8 mouse cellular contexts compared by ENCODE assay signal in the genomic region with DNA sequence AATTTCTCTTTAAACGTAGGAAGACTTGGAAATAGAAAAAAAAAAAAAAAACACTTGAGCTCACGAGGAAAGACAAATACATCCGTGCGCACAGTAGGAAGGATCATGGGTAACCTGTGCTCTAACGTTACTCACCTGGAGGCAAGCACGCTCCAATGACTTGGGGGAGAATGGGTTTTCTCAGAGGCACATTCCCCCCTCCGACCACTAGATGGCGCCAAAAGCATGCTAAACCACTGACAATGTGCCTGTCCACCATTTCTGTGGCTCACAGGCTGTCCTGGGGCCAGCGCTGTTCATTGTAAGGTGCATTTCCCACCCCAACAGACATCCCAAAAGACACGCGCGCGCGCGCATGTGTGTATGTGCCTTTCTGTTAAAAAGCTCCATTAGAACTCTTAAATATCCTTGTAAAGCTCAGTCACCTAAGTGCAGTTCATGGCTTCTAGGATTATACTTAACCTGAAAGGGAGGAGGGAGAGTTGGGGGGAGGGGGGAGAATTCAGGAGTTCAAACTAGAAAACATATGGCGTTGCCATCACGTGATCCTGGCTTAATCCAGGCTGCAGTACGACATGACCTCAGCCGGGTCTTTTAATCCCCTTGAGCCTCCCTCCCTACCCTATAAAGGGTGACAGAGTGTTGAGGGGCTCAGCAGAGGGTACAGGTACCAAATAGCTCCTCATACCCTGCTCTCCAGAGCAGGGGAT.
DNase-seq lines count a peak whose midpoint lies in the region; ATAC-seq and TF ChIP-seq lines count a peak whose summit lies in the region.

No protein-coding gene starts in this region.

- H3K27me3 ChIP-seq in heart, embryonic 13.5 days (replicated peaks): peaks cover 15% of the 10 kb centered on the region
- H3K27me3 ChIP-seq in liver, embryonic 11.5 days (replicated peaks; ENCODE audit: control insufficient read depth, insufficient read depth, low read length): no peaks in the 10 kb centered on the region; the same call in 1 of the 2 replicates
- no peaks in the 10 kb centered on the region for H3K27me3 ChIP-seq in neural tube, embryonic 11.5 days (ENCODE audit: control insufficient read depth, insufficient read depth, low read length)
- H3K27me3 ChIP-seq in stomach, embryonic 16.5 days (ENCODE audit: control insufficient read depth, insufficient read depth, low read length): no peaks in the 10 kb centered on the region

- H3K27ac ChIP-seq in heart, embryonic 13.5 days (replicated peaks): no peak overlapping the region
- H3K27ac ChIP-seq in liver, embryonic 11.5 days (ENCODE audit: low read depth, low read length): no peak overlapping the region
- no peak overlapping the region for H3K27ac ChIP-seq in neural tube, embryonic 11.5 days (ENCODE audit: low read depth, low read length)
- no peak overlapping the region for H3K27ac ChIP-seq in stomach, embryonic 16.5 days (ENCODE audit: low read length)

- H3K4me1 ChIP-seq in heart, embryonic 13.5 days: 0 out of 2 replicates have a peak, but pooled peaks cover 5% of the 10 kb centered on the region
- H3K4me1 ChIP-seq in liver, embryonic 11.5 days (replicated peaks; ENCODE audit: control insufficient read depth, insufficient read depth, low read length): no peaks in the 10 kb centered on the region
- H3K4me1 ChIP-seq in neural tube, embryonic 11.5 days (ENCODE audit: control insufficient read depth, insufficient read depth, low read length): no peaks in the 10 kb centered on the region
- peaks cover 4% of the 10 kb centered on the region; the same call in 1 of the 2 replicates for H3K4me1 ChIP-seq in stomach, embryonic 16.5 days (ENCODE audit: control insufficient read depth, insufficient read depth, low read length)

- TF ChIP-seq CTCF in brain, embryonic 14.5 days (IDR thresholded peaks at IDR 0.05; ENCODE audit: borderline replicate concordance, extremely low read depth, insufficient read depth, insufficient read length): peak; percentile 98

- no peak for TF ChIP-seq POLR2A in brain, embryonic 14.5 days (IDR thresholded peaks at IDR 0.05; ENCODE audit: borderline replicate concordance, extremely low read depth, insufficient read depth, insufficient read length, poor library complexity, severe bottlenecking)

- peak overlapping the region; percentile 47 for H3K4me2 ChIP-seq in heart, embryonic 13.5 days
- no peak overlapping the region for H3K4me2 ChIP-seq in liver, embryonic 11.5 days
- H3K4me2 ChIP-seq in neural tube, embryonic 11.5 days (ENCODE audit: low read depth): peak overlapping the region; percentile 25
- H3K4me2 ChIP-seq in stomach, embryonic 16.5 days (ENCODE audit: low read depth, low read length): peak overlapping the region; percentile 36; the same call in 1 of the 2 replicates

- DNase-seq in CD4-positive helper T cell, adult 2 months (ENCODE audit: low read depth, low spot score): peak; percentile 64
- peak; percentile 91 for DNase-seq in brain, embryonic 14.5 days (ENCODE audit: low read depth)
- DNase-seq in kidney, postnatal 10 days: peak; percentile 88
- peak; percentile 78 for DNase-seq in liver, embryonic 11.5 days (ENCODE audit: low spot score)
- peak; percentile 86 for DNase-seq in neural tube, embryonic 11.5 days (ENCODE audit: low spot score)

- ATAC-seq in erythroid progenitor cell, adult 5-6 weeks (replicated peaks; ENCODE audit: low FRiP score, poor library complexity, severe bottlenecking): peak; percentile 39; the same call in 1 of the 2 replicates
- ATAC-seq in heart, embryonic 13.5 days (ENCODE audit: extremely low read depth, insufficient number of reproducible peaks, low FRiP score, low TSS enrichment): no peak
- ATAC-seq in liver, embryonic 11.5 days (replicated peaks; ENCODE audit: low FRiP score): peak; percentile 34; the same call in 1 of the 2 replicates
- peak; percentile 77 for ATAC-seq in neural tube, embryonic 11.5 days (ENCODE audit: insufficient read depth, low FRiP score, low TSS enrichment)
- ATAC-seq in stomach, embryonic 16.5 days (ENCODE audit: insufficient read depth, low FRiP score): peak; percentile 75; the same call in 1 of the 2 replicates

- no peak overlapping the region for H3K9ac ChIP-seq in heart, embryonic 13.5 days
- no peak overlapping the region for H3K9ac ChIP-seq in liver, embryonic 11.5 days (ENCODE audit: low read depth, low read length)
- H3K9ac ChIP-seq in neural tube, embryonic 11.5 days (ENCODE audit: low read length): peak overlapping the region; percentile 7; the same call in 1 of the 2 replicates
- H3K9ac ChIP-seq in stomach, embryonic 16.5 days (ENCODE audit: low read length): no peak overlapping the region

- no peak overlapping the region for H3K4me3 ChIP-seq in heart, embryonic 13.5 days
- H3K4me3 ChIP-seq in liver, embryonic 11.5 days (ENCODE audit: low read depth, low read length): no peak overlapping the region
- 0 out of 2 replicates have a peak overlapping the region, but pooled peaks have one; percentile 10 for H3K4me3 ChIP-seq in neural tube, embryonic 11.5 days (ENCODE audit: low read depth, low read length)
- no peak overlapping the region for H3K4me3 ChIP-seq in stomach, embryonic 16.5 days (replicated peaks; ENCODE audit: low read length)

- 7% methylated on average over 19 of the region's 19 CpGs for WGBS in heart, embryonic 13.5 days
- WGBS in liver, embryonic 11.5 days: 8% methylated on average over 19 of the region's 19 CpGs
- WGBS in neural tube, embryonic 11.5 days: 7% methylated on average over 19 of the region's 19 CpGs
- 4% methylated on average over 19 of the region's 19 CpGs for WGBS in stomach, embryonic 16.5 days

- no peaks in the 10 kb centered on the region for H3K9me3 ChIP-seq in heart, embryonic 13.5 days
- no peaks in the 10 kb centered on the region for H3K9me3 ChIP-seq in liver, embryonic 11.5 days (ENCODE audit: control insufficient read depth, low read length)
- no peaks in the 10 kb centered on the region for H3K9me3 ChIP-seq in neural tube, embryonic 11.5 days (ENCODE audit: control insufficient read depth, low read length)
- no peaks in the 10 kb centered on the region for H3K9me3 ChIP-seq in stomach, embryonic 16.5 days (replicated peaks; ENCODE audit: control insufficient read depth, low read length)

- no peaks in the 10 kb centered on the region for H3K36me3 ChIP-seq in heart, embryonic 13.5 days
- H3K36me3 ChIP-seq in liver, embryonic 11.5 days (ENCODE audit: control insufficient read depth, insufficient read depth, low read length): no peaks in the 10 kb centered on the region
- no peaks in the 10 kb centered on the region for H3K36me3 ChIP-seq in neural tube, embryonic 11.5 days (ENCODE audit: control insufficient read depth, insufficient read depth, low read length)
- no peaks in the 10 kb centered on the region for H3K36me3 ChIP-seq in stomach, embryonic 16.5 days (ENCODE audit: control insufficient read depth, insufficient read depth, low read length)
